Mouse (Mus musculus) cerebellum, adult 18-20 months (tissue): ENCODE measurements around the gene Apol6.
A peak's percentile ranks its signal among the peaks of the same experiment; 100 is the strongest.

Experiments used
- DNase-seq, 2 experiments: peaks; one replicate each; pipeline ENCODE4 v3.0.0; 2021

The Apol6 gene

GRCm38 (mm10) chr15:77072556-77073163, 28.1 kb downstream of the Apol6 start:
- DNase-seq, result no peak

- DNase-seq, result no peak
These were observed 32.0 kb downstream of the Apol6 start for GRCm38 (mm10) chr15:77076523-77076922.

GRCm38 (mm10) chr15:77077906-77078305, 33.4 kb downstream of the Apol6 start:
- DNase-seq, result no peak

GRCm38 (mm10) chr15:77078786-77079185, 34.3 kb downstream of the Apol6 start:
- no peak for DNase-seq

- no peak for DNase-seq
These were observed 34.8 kb downstream of the Apol6 start for GRCm38 (mm10) chr15:77079256-77079822.

- DNase-seq, result peak in 1 of 2 experiments; percentile 21
These were observed 35.4 kb downstream of the Apol6 start for GRCm38 (mm10) chr15:77079890-77080361.

- DNase-seq, result peak in 1 of 2 experiments; percentile 18
These were observed 36.2 kb downstream of the Apol6 start for GRCm38 (mm10) chr15:77080684-77081254.

- peak in 1 of 2 experiments; percentile 15 for DNase-seq
These were observed 36.9 kb downstream of the Apol6 start for GRCm38 (mm10) chr15:77081454-77081853.

GRCm38 (mm10) chr15:77085818-77086217, 41.3 kb downstream of the Apol6 start:
- peak; percentile 39 to 43 for DNase-seq

- no peak for DNase-seq
These were observed 42.0 kb downstream of the Apol6 start for GRCm38 (mm10) chr15:77086488-77086887.

- no peak for DNase-seq
These were observed 44.7 kb downstream of the Apol6 start for GRCm38 (mm10) chr15:77089249-77089648.

- no peak for DNase-seq
These were observed 46.0 kb downstream of the Apol6 start for GRCm38 (mm10) chr15:77090531-77090930.

GRCm38 (mm10) chr15:77091394-77091793, 46.9 kb downstream of the Apol6 start:
- no peak for DNase-seq

- DNase-seq, result no peak
These were observed 49.9 kb downstream of the Apol6 start for GRCm38 (mm10) chr15:77094431-77094830.

GRCm38 (mm10) chr15:77095216-77095615, 50.7 kb downstream of the Apol6 start:
- no peak for DNase-seq

GRCm38 (mm10) chr15:77097358-77097757, 52.8 kb downstream of the Apol6 start:
- DNase-seq, result no peak

- DNase-seq, result no peak
These were observed 55.2 kb downstream of the Apol6 start for GRCm38 (mm10) chr15:77099756-77100155.

GRCm38 (mm10) chr15:77102685-77103084, 58.2 kb downstream of the Apol6 start:
- DNase-seq, result no peak

- no peak for DNase-seq
These were observed 60.0 kb downstream of the Apol6 start for GRCm38 (mm10) chr15:77104349-77105158.

- no peak for DNase-seq
These were observed 60.7 kb downstream of the Apol6 start for GRCm38 (mm10) chr15:77105273-77105672.
